Mouse (Mus musculus) brain, embryonic 14.5 days (tissue): ENCODE data around the gene Lrrn4. TPM values are rescaled to one million over a fixed set of nuclear protein-coding genes. Genes with fewer than 3 reads are reported as not detected.

Experiments used
- DNase-seq: peaks from one replicate; pipeline ENCODE4 v3.0.0-alpha.2; 2011; ENCODE audit warnings: low read depth
- CTCF ChIP-seq: fragments of 200-500 bp; IDR thresholded peaks from 2 replicates; pipeline ENCODE4 v1.5.1; 2012; ENCODE audit warnings: inconsistent platforms, mild to moderate bottlenecking, moderate library complexity, borderline replicate concordance; ENCODE audit not compliant: insufficient read depth, insufficient read length; ENCODE audit errors: extremely low read depth
- POLR2A ChIP-seq: fragments of 200-500 bp; IDR thresholded peaks from 2 replicates; pipeline ENCODE4 v1.6.1; 2012; ENCODE audit warnings: mild to moderate bottlenecking, inconsistent platforms, borderline replicate concordance; ENCODE audit not compliant: poor library complexity, insufficient read depth, insufficient read length, severe bottlenecking; ENCODE audit errors: extremely low read depth
- polyA plus RNA-seq: library from polyadenylated mRNA; depleted of rRNA; stranded (reverse); fragments of >200 nt; gene quantifications from 2 replicates; pipeline ENCODE4 v1.2.3, GENCODE M21; 2012

Gene Lrrn4
- polyA plus RNA-seq, 1 experiment: 0.21 TPM

DNA sequence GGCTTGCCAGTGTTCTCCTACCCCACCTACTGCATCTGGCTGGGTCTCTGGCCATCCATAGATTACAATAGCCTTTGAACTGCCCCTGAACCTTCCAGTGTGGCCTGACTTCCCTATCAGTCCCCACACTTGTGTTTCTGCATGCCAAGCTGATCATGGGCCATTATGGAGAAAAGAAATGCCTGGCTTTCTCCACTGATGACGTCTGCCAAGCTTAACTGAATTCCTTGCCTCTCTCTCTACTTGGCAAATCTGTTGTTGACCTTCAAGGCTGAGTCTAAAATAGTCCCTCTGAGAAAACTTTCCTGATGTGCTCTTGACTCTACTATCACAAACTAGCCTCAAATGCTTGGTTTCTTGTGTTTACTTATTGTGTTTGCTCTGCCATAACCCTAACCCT, 17.5 kb upstream of the Lrrn4 start:
- no peak for DNase-seq
- no peak for TF ChIP-seq POLR2A
- TF ChIP-seq CTCF: no peak

GRCm38 (mm10) chr2:132893826-132894225, 13.1 kb upstream of the Lrrn4 start:
- DNase-seq: no peak
- no peak for TF ChIP-seq CTCF
- no peak for TF ChIP-seq POLR2A

DNA sequence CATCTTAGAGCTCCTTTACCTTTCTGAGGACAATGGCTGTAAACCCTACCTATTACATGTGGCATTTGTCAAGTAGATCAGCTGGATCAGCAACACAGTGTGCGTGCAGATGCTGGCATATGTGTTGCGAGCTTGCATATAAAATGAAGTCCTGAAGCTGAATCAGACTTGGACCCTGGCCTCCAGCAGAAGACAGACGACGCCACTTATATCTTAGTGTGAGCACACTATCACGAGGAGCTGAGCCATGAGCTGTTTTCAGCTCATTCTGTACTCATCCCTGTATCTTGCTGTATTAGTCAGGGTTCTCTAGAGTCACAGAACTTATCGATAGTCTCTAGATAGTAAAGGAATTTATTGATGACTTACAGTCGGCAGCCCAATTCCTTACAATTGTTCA, 4.6 kb upstream of the Lrrn4 start:
- TF ChIP-seq CTCF (no peak), POLR2A (no peak)
- no peak for DNase-seq

- DNase-seq: no peak
- TF ChIP-seq POLR2A (no peak), CTCF (no peak)
These were observed 3.7 kb upstream of the Lrrn4 start for GRCm38 (mm10) chr2:132884303-132884967.

- TF ChIP-seq POLR2A (no peak), CTCF (no peak)
- DNase-seq: peak; percentile 82
These were observed 1.2 kb downstream of the Lrrn4 start for GRCm38 (mm10) chr2:132879261-132880044.

- DNase-seq: no peak
- TF ChIP-seq POLR2A (no peak), CTCF (no peak)
These were observed 3.7 kb downstream of the Lrrn4 start for GRCm38 (mm10) chr2:132876991-132877390.

DNA sequence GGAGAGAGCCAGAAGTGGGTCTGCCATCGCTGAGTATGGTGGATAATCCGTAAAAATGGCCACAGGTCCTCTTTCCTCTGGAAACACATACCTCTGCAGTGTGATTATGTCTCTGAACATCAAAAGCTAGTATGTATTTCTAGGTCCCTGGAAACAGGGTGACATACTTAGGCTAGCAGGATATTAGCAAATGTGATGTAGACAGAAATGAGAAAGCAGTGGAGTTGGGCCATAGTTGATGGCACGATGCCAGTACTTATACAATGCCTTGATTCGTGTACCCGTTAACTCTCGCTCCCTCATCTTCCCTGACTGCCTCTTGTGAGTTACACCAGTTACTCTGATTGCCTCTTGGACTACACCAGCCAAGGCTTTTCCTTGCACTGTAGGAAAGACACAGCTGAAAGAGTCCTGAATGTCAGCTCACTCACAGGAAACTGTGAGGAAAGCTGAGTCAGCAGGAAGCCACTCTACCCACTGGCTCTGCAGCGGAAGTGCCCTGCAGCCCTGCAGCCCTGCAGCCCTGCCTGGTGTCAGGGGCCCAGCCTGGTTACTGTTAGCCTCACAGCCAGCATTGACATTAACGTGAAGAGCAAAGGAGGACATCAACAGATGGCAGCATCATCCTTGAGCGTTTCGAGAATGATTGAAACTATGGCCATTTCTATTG, 6.9 kb downstream of the Lrrn4 start:
- TF ChIP-seq POLR2A (no peak), CTCF (no peak)
- DNase-seq: peak; percentile 5

- TF ChIP-seq POLR2A: no peak
- no peak for TF ChIP-seq CTCF
- no peak for DNase-seq
These were observed 9.0 kb downstream of the Lrrn4 start for GRCm38 (mm10) chr2:132871663-132872062.

DNA sequence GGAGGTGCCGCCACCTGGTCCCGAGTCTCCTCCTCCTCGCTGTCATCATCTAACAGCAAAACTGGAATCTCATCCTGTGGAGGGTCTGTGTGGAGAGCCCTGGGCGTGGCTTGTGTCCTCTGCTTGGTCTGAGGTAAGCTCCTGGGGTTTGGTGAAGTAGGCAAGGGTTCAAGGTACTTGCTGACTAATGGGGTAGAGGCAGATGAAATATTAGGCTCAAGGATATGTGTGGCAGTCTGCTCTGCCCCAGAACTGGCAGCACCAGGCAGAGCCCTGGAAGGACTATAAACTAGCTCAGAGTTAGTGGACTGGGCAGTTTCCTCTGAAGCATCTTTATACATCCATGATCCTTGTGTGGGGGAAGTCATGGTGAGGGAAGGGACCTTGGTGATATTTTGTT, 10.4 kb downstream of the Lrrn4 start:
- DNase-seq: no peak
- no peak for TF ChIP-seq CTCF
- no peak for TF ChIP-seq POLR2A

- TF ChIP-seq POLR2A (no peak), CTCF (no peak)
- no peak for DNase-seq
These were observed 11.0 kb downstream of the Lrrn4 start for GRCm38 (mm10) chr2:132869682-132870081.

GRCm38 (mm10) chr2:132867521-132867920, 13.2 kb downstream of the Lrrn4 start:
- TF ChIP-seq POLR2A (no peak), CTCF (no peak)
- no peak for DNase-seq
